Mouse (Mus musculus): ENCODE measurements around the gene Casp3.

Gene Casp3

DNA sequence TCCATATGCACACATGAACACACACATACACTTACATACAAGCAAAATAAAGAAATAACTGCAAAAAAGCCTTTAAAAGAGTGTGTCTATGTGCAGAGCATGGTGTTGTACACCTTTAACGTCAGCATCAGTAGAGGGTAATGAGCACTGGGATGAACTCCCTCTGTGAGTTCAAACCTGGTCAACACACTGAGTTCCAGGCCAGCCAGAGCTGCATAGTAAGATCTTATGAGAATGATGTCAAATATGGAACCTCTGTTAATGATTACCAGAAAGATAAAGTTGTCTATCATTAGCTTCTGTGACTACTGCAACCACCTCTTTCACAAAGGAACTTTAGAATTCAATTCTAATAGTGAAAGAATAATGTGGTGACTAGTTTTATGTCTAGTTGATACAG is 10.2 kb upstream of the Casp3 start:
- no peak for DNase-seq (ENCODE audit: low spot score in 2 of 2)

DNA sequence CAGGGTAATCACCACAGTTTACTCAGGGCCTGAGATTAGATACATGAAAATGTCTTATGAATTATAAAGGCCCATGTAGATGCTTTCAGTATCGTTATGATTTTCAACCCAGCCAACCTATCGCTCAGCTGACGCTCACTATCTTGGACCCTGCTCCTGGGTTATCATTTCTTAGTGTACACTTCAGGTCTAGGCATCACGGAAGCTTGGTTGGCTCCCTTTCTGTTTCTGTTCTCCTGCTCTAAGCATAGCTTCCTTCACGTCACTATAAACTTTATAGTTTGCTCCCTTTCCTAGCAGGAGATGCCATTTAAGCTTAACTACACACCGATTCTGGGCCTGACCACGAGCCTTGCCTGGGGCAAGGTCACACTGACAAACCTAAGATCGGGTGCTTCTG is 5.5 kb upstream of the Casp3 start:
- DNase-seq (ENCODE audit: low spot score in 2 of 2), result no peak

DNA sequence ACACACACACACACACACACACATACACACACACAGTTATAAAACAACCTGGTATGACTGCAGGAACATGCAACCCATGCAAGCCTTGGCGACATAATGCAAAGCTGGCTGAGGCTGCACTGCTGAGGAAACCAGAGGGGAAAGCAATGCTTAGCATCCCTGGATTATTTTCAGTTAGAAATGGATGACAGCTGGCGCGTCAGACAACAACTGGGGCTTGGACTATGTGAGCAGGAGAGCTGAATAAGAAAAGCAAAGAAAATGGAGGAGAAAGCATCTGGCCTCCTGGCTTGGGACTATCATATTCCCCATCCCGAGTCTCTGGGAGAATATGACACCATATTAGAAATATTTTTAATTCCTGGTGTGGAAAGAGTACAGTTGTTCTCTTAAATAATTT is 4.2 kb upstream of the Casp3 start:
- peak in 1 of 2 experiments; percentile 29 for DNase-seq (ENCODE audit: low spot score in 2 of 2)

DNA sequence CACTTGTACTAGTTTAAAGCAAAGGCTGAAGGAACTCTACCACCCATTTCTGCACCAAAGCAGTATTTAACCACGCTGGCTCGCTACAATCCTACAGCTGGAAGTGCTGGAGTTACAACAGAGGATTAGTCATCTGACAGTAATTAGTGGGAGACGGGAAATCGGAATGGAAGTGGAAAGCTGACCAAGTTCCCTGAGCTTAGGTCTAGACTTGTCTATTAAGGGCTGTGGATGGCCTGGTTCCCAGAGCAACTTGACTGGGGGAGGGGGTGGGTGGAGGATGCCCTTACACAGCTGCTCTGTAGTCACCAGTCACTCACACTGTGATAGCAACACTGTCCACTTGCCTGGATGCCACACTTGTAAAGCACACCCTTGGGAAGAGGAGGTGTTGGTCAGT is 3.7 kb upstream of the Casp3 start:
- peak in 1 of 2 experiments; percentile 15 for DNase-seq (ENCODE audit: low spot score in 2 of 2)

DNA sequence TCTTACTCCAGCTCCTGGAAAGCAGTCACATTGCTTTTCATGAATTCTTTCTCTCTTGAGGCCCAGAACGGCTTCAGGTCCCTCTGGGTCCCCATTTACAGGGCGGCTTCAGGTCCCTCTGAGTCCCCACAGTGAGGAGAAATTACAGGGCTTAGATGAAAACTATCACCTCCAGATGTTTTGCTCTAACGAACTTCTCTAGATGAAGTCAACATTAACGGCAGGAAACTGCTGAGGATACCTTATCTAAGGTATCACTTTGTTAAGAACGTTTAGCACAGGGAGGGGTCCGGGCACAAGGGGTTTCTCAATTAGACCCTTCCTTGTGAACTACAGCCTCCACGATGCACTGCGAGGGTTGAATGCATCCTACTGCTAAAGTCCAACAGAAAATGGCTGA is 1.2 kb upstream of the Casp3 start:
- DNase-seq (ENCODE audit: low spot score in 2 of 2), result no peak

DNA sequence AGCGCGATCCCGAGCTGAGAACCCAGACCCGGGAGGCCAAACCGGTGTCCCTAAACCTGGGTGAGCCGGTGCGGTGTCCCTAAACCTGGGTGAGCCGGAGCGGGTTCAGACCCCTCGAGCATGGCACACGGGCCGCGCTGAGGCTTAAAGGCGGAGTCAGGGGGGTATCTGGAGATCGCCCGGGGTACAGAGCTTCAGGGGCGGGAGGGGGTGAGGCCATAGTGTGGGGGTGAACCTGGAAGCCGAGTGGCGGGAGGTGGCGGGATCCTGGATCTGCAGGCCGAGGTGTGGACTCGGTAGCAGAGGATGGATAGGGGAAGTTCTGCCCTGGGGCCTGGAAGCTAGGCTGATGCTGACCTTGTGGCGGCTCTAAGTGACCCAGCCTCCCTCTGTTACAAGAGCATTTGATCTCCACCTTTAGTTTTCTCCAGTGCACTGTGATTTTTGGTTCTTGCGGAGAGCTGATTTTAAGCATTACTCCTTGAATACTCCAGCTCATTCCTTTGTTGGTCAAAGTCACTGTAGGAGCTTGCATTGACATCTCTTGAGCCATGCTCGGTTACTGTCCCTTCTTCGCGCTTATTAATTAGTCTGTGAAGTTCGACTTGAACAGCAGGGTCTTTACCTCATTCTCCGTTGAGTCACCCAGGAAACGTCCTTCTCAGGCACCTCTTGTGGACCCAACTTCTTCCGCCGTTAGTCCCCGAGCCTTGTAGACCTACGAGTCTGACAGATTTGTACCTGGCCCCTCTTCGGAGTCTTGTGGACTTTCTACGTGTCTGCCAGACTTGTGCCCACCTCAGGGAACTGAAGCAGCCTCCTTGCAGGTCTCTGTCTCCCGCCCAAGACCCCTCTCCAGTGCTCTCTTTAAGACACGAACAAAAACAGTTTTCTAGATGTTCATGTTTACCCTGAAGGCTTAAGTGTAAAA is 864 bp downstream of the Casp3 start:
- DNase-seq (ENCODE audit: low spot score in 2 of 2), result peak; percentile 16 to 18

DNA sequence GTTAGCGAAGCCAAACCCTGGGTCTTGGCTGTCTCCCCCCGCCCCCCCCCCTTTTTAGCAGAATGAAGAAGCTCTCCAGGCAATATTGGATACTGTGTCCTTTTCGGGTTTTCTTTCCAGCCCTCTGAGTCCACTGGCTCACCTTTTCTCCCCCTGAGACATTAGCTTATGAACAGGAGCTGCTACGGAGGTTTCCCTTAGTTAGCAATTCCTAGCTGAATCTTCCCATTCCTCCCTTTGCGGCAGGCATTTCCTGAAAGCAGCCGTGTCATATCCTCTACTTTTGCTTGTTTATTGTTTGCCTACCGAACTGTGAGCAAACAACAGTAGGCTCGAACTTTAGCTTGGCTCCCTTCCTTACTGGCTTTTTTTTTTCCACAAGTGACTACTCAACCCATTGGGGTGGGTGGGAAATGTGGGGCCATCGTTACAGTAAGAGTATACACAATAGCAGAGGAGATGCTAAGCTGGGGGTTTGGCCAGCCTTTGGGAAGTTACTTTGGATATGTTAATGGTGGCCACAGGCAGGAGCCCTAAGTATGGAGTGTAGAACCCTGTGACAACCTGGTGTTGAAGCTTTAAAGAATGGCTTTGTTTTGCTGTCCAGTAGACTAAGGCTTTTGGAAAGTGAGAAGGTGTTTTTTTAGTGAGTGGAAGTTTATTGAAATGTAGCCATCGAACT is 1.7 kb downstream of the Casp3 start:
- DNase-seq (ENCODE audit: low spot score in 2 of 2), result no peak

DNA sequence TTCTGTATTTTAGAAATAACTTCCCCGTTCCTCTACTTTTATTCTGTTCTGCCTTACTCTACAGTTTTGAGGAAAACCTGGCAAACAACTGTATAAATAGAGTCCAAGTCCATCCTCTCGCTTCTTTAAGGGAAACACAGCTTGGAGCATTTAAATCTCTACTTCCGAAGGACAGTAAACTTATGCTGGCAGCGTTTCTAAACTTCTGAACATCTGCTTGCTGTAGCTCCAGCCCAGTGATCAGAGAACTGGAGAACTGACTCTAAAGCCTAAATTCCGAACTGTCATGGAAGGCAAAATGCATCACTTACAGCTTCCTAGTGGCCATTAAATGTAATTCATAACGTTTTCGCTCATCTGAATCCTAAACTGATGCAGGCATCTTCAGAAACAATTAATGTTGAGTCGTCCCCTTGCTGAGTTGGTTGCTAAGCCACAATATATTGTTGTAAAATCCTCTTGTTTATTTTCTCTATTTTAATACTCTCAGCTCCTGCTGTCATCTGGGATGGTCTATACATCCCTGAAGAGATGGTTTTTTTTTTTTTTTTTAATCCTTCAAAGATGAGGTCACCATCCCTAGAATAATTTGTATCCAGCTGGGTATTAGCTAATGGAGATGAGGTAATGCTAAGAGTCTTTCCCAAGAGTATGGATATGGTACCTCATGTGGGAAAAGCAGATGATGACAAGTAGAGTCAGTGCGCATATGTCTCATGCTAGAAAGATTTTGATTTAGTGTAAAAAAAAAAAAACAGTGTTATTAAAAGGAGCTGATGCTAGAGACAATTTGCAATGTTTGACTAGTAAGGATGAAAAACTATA is 5.6 kb downstream of the Casp3 start:
- DNase-seq (ENCODE audit: low spot score in 2 of 2), result no peak

DNA sequence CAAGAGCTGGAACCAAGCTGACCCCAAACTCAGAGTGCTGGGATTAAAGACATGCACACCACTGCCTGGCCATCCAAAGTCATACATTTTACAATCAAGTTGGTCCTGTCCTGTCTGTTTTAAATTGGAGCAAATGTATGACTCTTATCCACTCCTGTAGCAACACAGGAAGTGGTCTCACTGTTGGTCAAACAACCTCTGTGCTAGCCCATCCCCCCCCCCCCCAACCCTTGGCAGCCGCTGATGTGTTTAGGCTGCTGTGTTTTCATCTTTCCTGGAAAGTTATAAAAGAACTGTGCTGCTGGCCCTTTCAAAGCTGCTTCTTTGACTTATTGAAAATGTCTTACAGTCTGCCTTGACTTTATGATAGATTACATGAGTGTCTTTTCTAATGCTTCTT is 8.1 kb downstream of the Casp3 start:
- no peak for DNase-seq (ENCODE audit: low spot score in 2 of 2)

DNA sequence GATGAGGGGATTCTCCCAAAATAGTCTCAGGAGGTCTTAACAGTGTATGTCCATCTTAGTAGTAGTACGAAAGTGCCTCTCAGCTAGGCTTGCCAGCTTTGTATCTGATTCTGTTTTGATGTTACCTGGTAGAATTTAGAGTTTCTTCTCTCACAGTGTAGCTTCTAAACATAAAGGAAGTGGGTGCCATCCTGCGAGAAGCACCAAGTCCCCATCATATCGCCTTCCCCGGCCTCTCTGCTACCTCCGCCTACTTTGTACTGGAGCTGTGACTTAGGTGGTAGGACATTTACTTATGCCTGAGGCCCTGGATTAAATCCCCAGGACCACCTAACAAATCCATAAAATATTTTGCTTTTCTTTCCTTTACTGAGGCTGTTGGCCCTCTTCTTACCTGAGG is 9.6 kb downstream of the Casp3 start:
- DNase-seq (ENCODE audit: low spot score in 2 of 2), result no peak

DNA sequence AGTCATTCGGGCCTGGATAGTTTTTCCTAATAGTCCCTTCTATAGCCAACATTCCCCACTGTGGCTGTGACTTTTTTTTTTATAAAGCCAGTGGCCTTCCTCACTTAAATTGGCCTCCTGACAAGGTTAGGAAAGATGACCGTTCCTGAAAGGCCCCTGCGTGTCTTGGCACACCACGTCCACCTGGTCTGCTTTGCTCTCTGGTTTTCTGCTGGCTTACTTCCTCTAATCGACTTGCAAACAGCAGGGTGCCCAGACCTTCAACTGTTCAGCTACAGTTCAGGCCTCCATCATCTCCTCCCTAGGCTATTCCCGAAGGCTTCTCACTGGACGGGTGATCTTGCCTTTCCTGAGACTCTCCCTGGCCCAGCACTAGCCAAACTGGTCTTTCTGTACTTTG is 10.8 kb downstream of the Casp3 start:
- DNase-seq (ENCODE audit: low spot score in 2 of 2), result no peak

DNA sequence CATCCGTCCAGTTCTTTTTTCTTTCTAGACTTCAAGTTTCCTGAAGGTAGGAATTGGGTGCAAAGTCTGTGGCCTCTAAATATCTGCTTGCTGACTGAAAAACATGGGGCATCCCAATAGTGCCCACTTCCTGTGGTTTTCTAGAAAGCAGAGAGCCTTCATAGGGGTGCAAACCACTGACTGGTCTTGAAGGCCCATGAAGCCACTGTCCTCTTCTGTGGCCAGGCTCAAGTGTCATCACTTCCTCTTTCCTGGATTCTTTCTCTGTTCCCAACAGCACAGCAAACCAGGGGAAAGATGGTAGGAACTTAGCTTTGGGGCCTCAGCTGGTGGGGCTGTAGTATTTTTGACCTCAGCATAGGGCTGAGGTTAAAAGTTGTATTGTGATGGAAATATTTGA is 11.6 kb downstream of the Casp3 start:
- DNase-seq (ENCODE audit: low spot score in 2 of 2), result no peak

DNA sequence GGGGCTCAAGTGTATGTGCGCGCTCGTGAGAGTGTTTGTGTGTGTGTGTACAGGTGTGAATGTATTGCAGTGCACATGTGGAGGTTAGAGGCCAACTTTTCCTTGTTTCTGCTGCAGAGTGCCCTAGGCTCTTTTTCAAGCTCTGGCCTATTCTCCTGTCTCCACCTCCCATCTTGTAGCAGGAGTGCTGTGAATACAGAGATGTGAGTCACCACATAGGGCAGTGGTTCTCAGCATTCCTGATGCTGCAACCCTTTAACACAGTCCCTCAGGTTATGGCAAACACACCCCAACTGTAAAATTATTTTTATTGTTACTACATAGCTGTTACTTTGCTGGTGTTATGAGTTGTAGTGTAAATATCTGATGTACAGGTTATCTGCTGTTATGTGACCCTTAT is 13.3 kb downstream of the Casp3 start:
- no peak for DNase-seq (ENCODE audit: low spot score in 2 of 2)

DNA sequence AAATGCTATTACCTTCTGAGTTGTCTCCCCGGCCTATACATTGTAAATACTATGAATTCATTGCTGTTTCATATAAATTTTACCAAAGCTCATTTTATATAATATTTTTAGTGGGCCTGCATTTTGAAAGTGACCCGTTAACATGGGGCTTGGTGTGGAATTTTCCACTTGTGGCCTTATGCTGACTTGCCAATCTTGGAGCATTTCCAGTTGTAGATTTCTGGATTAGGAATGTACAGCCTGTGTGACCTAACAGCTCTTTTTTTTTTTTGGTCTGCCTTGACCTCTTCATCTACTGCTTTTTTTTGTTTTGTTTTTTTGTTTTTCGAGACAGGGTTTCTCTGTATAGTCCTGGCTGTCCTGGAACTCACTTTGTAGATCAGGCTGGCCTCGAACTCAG is 13.8 kb downstream of the Casp3 start:
- no peak for DNase-seq (ENCODE audit: low spot score in 2 of 2)

DNA sequence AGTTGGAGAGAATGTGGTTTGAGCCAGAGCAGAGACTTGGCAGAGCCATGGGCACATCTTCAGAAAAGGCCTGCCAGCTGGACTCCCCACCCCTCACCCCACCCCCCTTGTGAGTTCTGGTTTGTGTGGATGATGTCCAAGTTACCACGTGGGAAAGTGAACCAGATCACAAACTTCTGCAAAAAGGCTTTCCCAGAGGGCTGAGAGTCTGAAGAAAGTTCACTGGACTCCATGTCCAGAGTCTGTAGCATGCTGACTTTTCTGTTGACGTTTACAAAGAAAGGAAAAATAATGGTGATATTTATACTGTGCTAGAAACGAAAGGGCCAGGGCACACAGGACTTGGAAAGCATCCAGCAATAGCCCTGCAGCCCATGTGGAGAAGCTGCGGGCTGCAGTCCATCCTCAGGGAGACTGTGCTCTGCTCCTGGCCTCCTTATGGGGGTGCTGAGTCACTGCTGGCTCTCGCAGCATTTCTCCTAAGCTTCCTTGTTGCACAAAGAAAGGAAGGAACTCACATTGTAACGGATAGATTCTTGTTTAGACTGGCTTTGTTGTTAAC is 22.0 kb downstream of the Casp3 start:
- peak in 1 of 2 experiments; percentile 19 for DNase-seq (ENCODE audit: low spot score in 2 of 2)

DNA sequence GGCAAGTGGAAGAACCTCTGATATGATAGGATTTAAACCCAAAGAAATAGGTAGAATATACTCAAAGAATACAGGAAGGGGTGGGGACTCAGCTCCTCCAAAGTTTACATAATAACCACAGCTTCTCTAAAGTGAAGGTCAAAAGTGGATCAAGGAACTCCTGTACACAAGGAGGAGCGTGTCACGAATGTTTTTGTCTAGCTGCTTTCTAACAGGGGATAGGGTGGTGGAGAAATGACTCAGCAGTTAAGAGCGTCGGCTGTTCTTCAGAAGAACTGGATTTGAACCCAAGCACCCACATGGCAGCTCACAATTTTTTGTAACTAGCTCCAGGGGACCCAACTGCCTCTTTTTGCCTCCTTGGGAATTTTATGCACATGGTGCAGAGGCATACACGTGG is 22.8 kb downstream of the Casp3 start:
- no peak for DNase-seq (ENCODE audit: low spot score in 2 of 2)

DNA sequence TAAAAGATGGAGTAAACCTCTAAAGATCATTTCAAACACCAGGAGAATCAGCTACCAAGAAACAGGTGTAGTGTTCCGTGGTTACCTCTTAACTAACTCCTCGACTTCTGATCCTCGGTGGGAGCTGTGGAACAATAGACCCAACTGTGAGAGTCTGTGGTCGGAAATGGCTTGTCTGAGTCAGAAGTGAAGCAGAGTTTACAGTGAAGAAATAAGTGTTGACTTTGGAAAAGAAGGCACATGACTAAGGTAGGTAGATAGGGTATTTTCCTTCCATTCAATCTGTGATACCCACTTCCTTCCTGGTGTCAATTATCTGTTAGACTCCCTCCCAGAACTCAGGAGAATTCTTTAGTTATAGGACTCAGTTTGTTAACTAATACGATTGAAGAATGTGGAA is 24.2 kb downstream of the Casp3 start:
- no peak for DNase-seq (ENCODE audit: low spot score in 2 of 2)

DNA sequence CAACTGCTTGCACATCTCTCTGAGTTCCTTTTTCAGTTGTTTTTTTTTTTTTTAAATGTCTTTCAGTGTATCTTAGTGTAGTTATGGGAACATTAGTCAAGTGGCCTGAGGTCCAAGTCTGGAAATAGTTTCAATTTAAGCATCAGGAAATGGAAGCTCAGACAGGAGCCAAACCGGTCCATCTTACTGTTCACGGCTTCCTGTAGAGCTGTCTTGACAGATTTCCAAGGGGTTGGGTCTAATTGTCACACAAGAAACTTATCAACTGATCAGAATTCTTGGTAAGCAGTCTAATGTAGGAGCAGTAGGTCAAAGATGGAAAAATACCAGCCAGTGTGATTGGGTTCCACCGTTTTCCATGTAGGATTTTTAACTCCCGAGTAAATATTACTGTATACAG is 31.3 kb downstream of the Casp3 start:
- no peak for DNase-seq (ENCODE audit: low spot score in 2 of 2)

DNA sequence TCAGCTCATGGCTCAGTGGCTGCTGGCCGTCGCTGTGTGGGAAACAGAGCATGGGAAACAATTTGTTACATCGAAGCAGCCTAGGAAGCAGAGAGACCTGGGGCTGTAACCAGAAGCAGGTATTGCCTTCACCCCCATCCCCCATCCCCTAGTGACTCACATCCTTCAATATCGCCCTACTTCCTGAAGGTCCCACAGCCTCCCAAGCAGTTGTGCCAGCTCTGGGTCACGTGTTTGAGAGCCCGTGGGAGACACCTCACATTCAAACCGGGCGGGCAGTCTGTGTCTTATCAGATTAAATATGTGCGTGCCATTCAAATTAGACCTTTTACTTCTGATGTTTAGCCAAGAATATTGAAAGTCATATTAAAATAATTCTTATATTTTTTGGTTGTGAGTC is 34.8 kb downstream of the Casp3 start:
- DNase-seq (ENCODE audit: low spot score in 2 of 2), result no peak

DNA sequence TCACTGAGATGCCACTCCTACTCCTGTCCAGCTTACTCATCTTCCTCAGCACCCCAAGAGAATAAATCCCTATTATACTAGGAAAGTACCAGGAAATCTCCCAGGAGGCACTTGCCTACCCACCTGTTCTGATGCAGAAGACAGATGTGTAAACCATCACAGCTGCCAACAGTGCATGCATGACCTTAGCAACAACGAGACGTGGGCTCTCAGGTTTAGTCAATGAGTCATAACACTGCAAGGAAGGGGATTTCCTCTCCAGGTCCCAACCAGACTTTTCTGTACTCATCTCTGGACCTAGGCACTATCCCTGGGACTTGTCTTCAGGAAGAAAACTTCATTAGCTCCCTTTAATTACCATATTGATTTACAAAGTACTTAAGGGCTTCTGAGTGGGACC is 38.8 kb downstream of the Casp3 start:
- no peak for DNase-seq (ENCODE audit: low spot score in 2 of 2)

DNA sequence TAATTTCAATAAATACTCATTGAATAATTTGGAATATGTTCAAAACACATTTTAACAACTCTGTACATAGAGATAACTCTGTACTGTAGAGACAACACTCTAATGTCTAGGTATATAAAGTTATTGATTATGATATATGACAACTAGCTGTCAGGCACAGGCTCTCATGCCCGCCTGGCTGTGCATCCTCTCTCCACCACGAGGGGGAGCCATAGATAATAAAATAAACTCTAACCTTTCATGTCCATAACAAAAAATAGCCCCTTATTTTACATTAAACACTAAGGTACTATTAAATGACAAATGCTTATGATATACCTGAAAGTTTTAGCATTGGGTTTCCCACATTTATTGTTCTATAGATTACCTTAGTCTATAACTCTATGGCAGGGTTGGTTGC is 54.4 kb downstream of the Casp3 start:
- DNase-seq (ENCODE audit: low spot score in 2 of 2), result peak; percentile 65 to 85
